Mouse (Mus musculus) cerebellum, adult 8-10 months (tissue): ENCODE measurements around the gene Cip2a.
A peak's percentile ranks its signal among the peaks of the same experiment; 100 is the strongest.

Source experiments
- DNase-seq: peaks from one replicate; pipeline ENCODE4 v3.0.0; 2022

Cip2a gene

GRCm38 (mm10) chr16:48993559-48994342 is at the start of gene Cip2a, which contains the start of gene Dzip3:
Cip2a (plus strand) TSS chr16:48994185.
Dzip3 (minus strand) TSS chr16:48994165.
- peak; percentile 83 for DNase-seq

DNA sequence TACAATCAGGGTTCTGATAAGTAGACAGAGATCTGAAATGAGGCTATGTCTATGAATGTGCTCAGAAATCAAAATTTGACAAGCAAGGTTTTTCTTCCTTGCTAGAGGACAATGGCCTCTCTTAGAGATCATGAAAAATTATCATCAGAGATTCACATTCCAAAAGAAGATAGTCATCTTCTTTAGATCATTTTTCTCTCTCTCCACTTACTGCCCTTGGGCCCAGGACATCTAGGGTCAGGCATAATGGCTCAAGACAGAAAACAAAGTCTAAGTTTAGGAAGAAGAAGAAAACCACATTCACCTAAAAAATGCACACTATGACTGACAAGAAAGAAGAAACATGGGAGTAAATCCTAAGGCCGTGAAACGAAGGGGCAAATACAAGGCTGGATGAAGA is 21.0 kb upstream of the Cip2a start:
- DNase-seq: no peak

DNA sequence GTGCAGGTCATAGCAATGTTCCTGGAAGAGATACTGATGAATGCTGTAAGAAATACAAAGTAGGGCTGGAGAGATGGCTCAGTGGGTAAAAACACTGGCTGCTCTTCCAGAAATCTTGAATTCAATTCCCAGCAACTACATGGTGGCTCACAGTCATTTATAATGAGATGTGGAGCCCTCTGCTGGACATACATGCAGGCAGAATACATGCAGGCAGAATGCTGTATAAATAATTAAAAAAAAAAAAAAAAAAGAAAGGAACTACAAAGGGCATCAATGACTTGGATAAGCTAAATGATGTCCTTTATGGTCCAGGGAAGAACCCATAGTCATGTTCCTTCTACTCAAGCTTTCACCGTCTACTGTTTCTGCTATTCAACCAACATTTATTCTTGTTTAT is 20.4 kb upstream of the Cip2a start:
- no peak for DNase-seq

DNA sequence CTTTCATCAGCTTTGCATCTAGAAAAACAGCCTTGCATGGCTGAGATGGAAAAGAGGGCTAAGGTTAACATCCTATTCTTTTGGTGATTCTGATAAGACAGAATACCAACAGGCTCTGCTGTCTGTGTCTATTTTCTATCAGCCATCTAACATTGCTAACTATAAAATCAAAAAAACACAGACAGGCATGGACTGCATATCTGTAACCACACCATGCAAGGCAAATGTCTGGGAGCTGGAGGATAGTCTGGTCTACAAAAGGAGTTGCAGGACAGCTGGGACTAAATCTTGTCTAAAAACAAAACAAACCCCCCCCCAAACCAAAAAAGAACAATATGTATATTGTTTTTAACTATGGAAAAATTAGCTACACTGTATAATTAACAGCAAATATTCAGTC is 14.0 kb upstream of the Cip2a start:
- DNase-seq: no peak

DNA sequence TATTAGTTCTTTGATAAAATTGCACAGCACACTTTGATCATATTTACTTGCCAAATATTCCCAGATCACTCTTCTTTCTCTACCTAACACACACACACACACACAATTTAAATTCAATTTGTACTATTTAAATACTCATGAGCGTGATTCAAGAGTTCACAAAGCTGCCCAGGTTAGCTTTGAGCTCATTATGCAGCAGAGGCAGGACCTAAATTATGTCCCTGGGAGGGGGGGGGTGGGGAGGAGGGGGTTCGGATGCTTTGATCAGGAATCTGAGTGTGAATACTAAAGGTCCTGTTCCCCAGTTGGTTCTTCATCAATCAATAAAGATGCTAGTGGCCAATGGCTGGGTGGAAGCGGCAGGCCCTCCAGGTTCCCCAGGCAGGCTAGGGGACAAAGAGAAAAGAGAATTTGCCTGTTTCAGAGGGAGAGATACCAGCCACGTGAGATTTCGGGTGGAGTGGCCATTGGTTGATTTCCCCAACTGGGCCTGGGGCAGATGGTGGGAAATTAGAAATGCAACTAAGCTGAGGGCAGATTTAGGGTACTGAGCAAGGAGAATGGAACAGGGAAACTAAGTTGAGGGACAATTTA is 8.9 kb upstream of the Cip2a start:
- no peak for DNase-seq

DNA sequence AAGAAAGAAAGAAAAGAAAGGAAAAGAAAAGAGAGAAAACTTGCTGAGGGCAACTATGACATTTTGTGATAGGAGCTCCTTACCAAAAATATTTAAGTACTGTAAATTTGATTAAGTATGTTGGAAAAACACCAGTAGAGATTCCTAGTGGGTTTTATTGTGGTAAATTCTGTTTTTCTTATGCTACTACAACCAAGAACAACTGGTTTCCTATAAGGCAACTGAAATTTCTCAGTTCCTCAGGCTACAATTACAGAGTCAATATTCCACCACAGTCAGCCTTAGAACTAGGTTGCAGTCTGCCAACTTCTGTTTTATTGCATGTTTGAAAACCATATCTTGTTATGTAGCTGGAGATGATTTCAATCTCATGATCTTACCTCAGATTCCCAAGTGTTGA is 4.3 kb upstream of the Cip2a start:
- DNase-seq: no peak

GRCm38 (mm10) chr16:48992437-48993230 is 1.4 kb upstream of the Cip2a start:
- no peak for DNase-seq

GRCm38 (mm10) chr16:48993231-48993558 is 790 bp upstream of the Cip2a start:
- no peak for DNase-seq

GRCm38 (mm10) chr16:48994343-48994693 is 333 bp downstream of the Cip2a start:
- no peak for DNase-seq

- no peak for DNase-seq
These were observed 10.2 kb downstream of the Cip2a start for GRCm38 (mm10) chr16:49004151-49004550.

- no peak for DNase-seq
These were observed 22.8 kb downstream of the Cip2a start for GRCm38 (mm10) chr16:49016620-49017332.

GRCm38 (mm10) chr16:49035852-49036251 is 41.9 kb downstream of the Cip2a start:
- DNase-seq: no peak

DNA sequence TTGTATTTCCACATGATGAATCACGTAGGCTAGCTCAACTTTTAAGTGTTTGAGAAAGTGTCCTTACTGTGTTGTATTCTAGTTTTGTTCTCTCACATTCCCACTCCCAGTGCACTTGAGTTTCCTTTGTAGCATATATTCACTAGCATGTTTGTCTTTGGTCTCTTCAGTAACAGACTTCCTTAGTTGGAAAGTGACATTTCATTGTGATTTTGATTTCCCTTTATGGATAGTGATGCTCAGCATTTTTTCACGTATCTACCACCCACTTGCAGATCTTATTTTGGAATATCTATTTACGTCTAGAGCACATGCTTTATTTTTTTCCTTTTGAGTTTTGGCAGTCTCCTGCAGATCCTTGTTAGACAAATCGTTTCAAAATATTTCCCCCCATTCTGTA is 43.8 kb downstream of the Cip2a start:
- DNase-seq: no peak

GRCm38 (mm10) chr16:49040554-49041221 is 46.7 kb downstream of the Cip2a start:
- DNase-seq: no peak

GRCm38 (mm10) chr16:49049214-49049613 is 55.2 kb downstream of the Cip2a start:
- DNase-seq: no peak

DNA sequence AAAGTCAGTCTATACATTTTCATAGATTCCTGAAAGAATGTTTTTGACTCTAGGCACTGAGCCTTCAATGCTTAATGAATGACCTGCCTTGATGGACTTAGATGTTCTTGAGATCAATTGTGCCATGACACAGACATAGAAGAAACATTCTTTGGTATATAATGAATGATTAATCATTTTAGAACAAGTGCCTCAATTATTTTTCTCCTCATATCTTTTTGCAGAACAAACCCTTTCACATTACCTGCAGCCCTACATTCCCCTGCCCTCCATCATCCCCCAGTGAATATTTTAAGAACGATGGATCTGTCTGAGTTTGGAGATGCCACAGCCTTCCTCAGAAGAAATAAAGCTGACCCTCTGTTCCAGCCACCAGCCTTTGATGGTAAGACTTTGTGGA is 63.2 kb downstream of the Cip2a start, which contains the start of gene Myh15:
Gene Myh15, plus strand, starts transcription at position 301 of the 400 bp plus-strand sequence.
- DNase-seq: no peak
